Mouse (Mus musculus) CH12.LX (cell line): ENCODE measurements at regions not wholly inside any gene's neighbourhood (a gene's known extent, or its start where the extent isn't known, plus 50 kb on each side); places are given as distances from the start of the nearest gene placed in this dataset.

Experiments used
- ELF1 ChIP-seq: IDR thresholded peaks from 2 replicates; pipeline ENCODE4 v1.6.1; 2014; ENCODE audit warnings: low read depth, mild to moderate bottlenecking, inconsistent platforms, low read length, improper control_type of control experiment
- EP300 ChIP-seq: IDR thresholded peaks from 2 replicates; pipeline ENCODE4 v1.6.1; 2011; ENCODE audit warnings: low read length, improper control_type of control experiment
- JUN ChIP-seq: IDR thresholded peaks from 2 replicates; pipeline ENCODE4 v1.6.1; 2011; ENCODE audit warnings: low read depth, mild to moderate bottlenecking, low read length, improper control_type of control experiment, moderate library complexity; ENCODE audit not compliant: insufficient read depth
- JUND ChIP-seq: conservative IDR thresholded peaks from 2 replicates; pipeline ENCODE4 v1.6.1; 2011; ENCODE audit warnings: low read depth, low read length, improper control_type of control experiment
- NELFE ChIP-seq: IDR thresholded peaks from 2 replicates; pipeline ENCODE4 v1.6.1; 2011; ENCODE audit warnings: low read depth, low read length, improper control_type of control experiment
- POLR2A ChIP-seq: IDR thresholded peaks from 2 replicates; pipeline ENCODE4 v1.6.1; 2011; ENCODE audit warnings: low read depth, mild to moderate bottlenecking, improper control_type of control experiment, low read length
- POLR2AphosphoS2 ChIP-seq: IDR thresholded peaks from 2 replicates; pipeline ENCODE4 v1.6.1; 2011; ENCODE audit warnings: low read depth, low read length, improper control_type of control experiment
- SIN3A ChIP-seq: IDR thresholded peaks from 2 replicates; pipeline ENCODE4 v1.6.1; 2012; ENCODE audit warnings: low read length, improper control_type of control experiment, inconsistent platforms

GRCm38 (mm10) chr10:98332682-98333081, 581.5 kb upstream of the Atp2b1 start:
- TF ChIP-seq JUND (no peak), POLR2A (no peak), SIN3A (no peak), ELF1 (no peak), POLR2AphosphoS2 (no peak), NELFE (no peak), EP300 (no peak), JUN (no peak)
